26 mouse cellular contexts compared by ENCODE assay signal in genomic region chr2:79653809-79654164, GRCm38 (mm10). TPM values are rescaled to one million over a fixed set of nuclear protein-coding genes. Genes with fewer than 3 reads are reported as not detected.
DNase-seq lines count a peak whose midpoint lies in the region; ATAC-seq and TF ChIP-seq lines count a peak whose summit lies in the region.
"Had no signal": no experiment of that assay in that cellular context is flagged by ENCODE, and none has a peak within 500 bp of the region (broad histone marks: within the 10 kb centered on the region; RNA-seq: fewer than 3 reads in every experiment).

No protein-coding gene starts in this region.

- H3K9me3 ChIP-seq in intestine, embryonic 16.5 days (ENCODE audit: control insufficient read depth, low read length), result no peaks in the 10 kb centered on the region
- H3K9me3 ChIP-seq in intestine, embryonic 15.5 days, result no peaks in the 10 kb centered on the region
- no peaks in the 10 kb centered on the region for H3K9me3 ChIP-seq in liver, postnatal 0 days (ENCODE audit: low read length)
- H3K9me3 ChIP-seq in liver, embryonic 11.5 days (ENCODE audit: control insufficient read depth, low read length), result no peaks in the 10 kb centered on the region
- H3K9me3 ChIP-seq in hindbrain, embryonic 13.5 days, result no peaks in the 10 kb centered on the region
- H3K9me3 ChIP-seq: embryonic facial prominence, embryonic 12.5 days; heart, embryonic 12.5 days; midbrain, embryonic 15.5 days had no signal

- no peak for TF ChIP-seq CTCF in liver, postnatal 0 days (IDR thresholded peaks at IDR 0.05; ENCODE audit: low read depth)

- H3K9ac ChIP-seq in intestine, embryonic 16.5 days (ENCODE audit: low read depth, low read length), result no peak overlapping the region
- no peak overlapping the region for H3K9ac ChIP-seq in intestine, embryonic 15.5 days
- H3K9ac ChIP-seq in liver, postnatal 0 days (replicated peaks), result no peak overlapping the region
- H3K9ac ChIP-seq in liver, embryonic 11.5 days (ENCODE audit: low read depth, low read length), result no peak overlapping the region
- H3K9ac ChIP-seq in hindbrain, embryonic 13.5 days, result no peak overlapping the region
- H3K9ac ChIP-seq: embryonic facial prominence, embryonic 12.5 days; heart, embryonic 12.5 days; hindbrain, embryonic 14.5 days; midbrain, embryonic 15.5 days had no signal

- no peak for TF ChIP-seq EP300 in liver, postnatal 0 days (IDR thresholded peaks at IDR 0.05; ENCODE audit: low read depth)

- no peak overlapping the region for H3K4me2 ChIP-seq in intestine, embryonic 16.5 days (ENCODE audit: low read depth, low read length)
- no peak overlapping the region for H3K4me2 ChIP-seq in intestine, embryonic 15.5 days (replicated peaks)
- no peak overlapping the region for H3K4me2 ChIP-seq in liver, postnatal 0 days (ENCODE audit: low read depth, low read length)
- H3K4me2 ChIP-seq in liver, embryonic 11.5 days, result no peak overlapping the region
- no peak overlapping the region for H3K4me2 ChIP-seq in hindbrain, embryonic 13.5 days
- H3K4me2 ChIP-seq: embryonic facial prominence, embryonic 12.5 days; heart, embryonic 12.5 days; hindbrain, embryonic 14.5 days; midbrain, embryonic 15.5 days had no signal

- H3K36me3 ChIP-seq in intestine, embryonic 16.5 days (ENCODE audit: control insufficient read depth, insufficient read depth, low read length), result 0 out of 2 replicates have a peak, but pooled peaks cover 3% of the 10 kb centered on the region
- peaks cover 16% of the 10 kb centered on the region for H3K36me3 ChIP-seq in intestine, embryonic 15.5 days
- peaks cover 33% of the 10 kb centered on the region for H3K36me3 ChIP-seq in liver, postnatal 0 days (replicated peaks; ENCODE audit: insufficient read depth, low read length)
- H3K36me3 ChIP-seq in liver, embryonic 11.5 days (ENCODE audit: control insufficient read depth, insufficient read depth, low read length), result peaks cover 11% of the 10 kb centered on the region; the same call in 1 of the 2 replicates
- H3K36me3 ChIP-seq in hindbrain, embryonic 13.5 days, result peaks cover 26% of the 10 kb centered on the region
- H3K36me3 ChIP-seq: midbrain, embryonic 15.5 days had no signal

- no peaks in the 10 kb centered on the region for H3K27me3 ChIP-seq in intestine, embryonic 16.5 days (replicated peaks; ENCODE audit: control insufficient read depth, insufficient read depth, low read length)
- H3K27me3 ChIP-seq in intestine, embryonic 15.5 days (replicated peaks), result no peaks in the 10 kb centered on the region
- no peaks in the 10 kb centered on the region for H3K27me3 ChIP-seq in liver, postnatal 0 days (ENCODE audit: insufficient read depth, low read length)
- H3K27me3 ChIP-seq in liver, embryonic 11.5 days (replicated peaks; ENCODE audit: control insufficient read depth, insufficient read depth, low read length), result no peaks in the 10 kb centered on the region
- H3K27me3 ChIP-seq in hindbrain, embryonic 13.5 days, result no peaks in the 10 kb centered on the region
- H3K27me3 ChIP-seq: embryonic facial prominence, embryonic 12.5 days; heart, embryonic 12.5 days; midbrain, embryonic 15.5 days had no signal

- 60% methylated on average over 2 of the region's 2 CpGs for WGBS in intestine, embryonic 16.5 days
- 51% methylated on average over 2 of the region's 2 CpGs for WGBS in intestine, embryonic 15.5 days
- WGBS in liver, postnatal 0 days (ENCODE audit: insufficient replicate concordance), result 78% methylated on average over 2 of the region's 2 CpGs
- WGBS in liver, embryonic 11.5 days, result 87% methylated on average over 2 of the region's 2 CpGs
- WGBS in hindbrain, embryonic 13.5 days, result 90% methylated on average over 2 of the region's 2 CpGs

- DNase-seq in liver, postnatal 0 days, result no peak
- no peak for DNase-seq in liver, embryonic 11.5 days (ENCODE audit: low spot score)
- DNase-seq in Muller cell, postnatal 12 days (ENCODE audit: inconsistent ontology term), result peak; percentile 78
- DNase-seq in adrenal gland, postnatal 14 days, result no peak
- DNase-seq: adrenal gland, adult 2 months; B cell, adult 2 months; cerebellum, adult 9-11 months; gastrocnemius, postnatal 10 days; heart, postnatal 14 days; thymus, postnatal 25 days had no signal

- H3K4me3 ChIP-seq in intestine, embryonic 16.5 days (ENCODE audit: low read length), result no peak overlapping the region
- H3K4me3 ChIP-seq in intestine, embryonic 15.5 days (replicated peaks), result no peak overlapping the region
- H3K4me3 ChIP-seq in liver, postnatal 0 days (ENCODE audit: low read depth, low read length), result no peak overlapping the region
- H3K4me3 ChIP-seq in liver, embryonic 11.5 days (ENCODE audit: low read depth, low read length), result no peak overlapping the region
- no peak overlapping the region for H3K4me3 ChIP-seq in hindbrain, embryonic 13.5 days
- H3K4me3 ChIP-seq: embryonic facial prominence, embryonic 12.5 days; heart, embryonic 12.5 days; midbrain, embryonic 15.5 days had no signal

- ATAC-seq in intestine, embryonic 16.5 days, result peak; percentile 39; the same call in 1 of the 2 replicates
- no peak for ATAC-seq in intestine, embryonic 15.5 days
- peak; percentile 38 for ATAC-seq in liver, postnatal 0 days
- ATAC-seq in liver, embryonic 11.5 days (replicated peaks; ENCODE audit: low FRiP score), result no peak
- 0 out of 2 replicates have a peak, but pooled peaks have one; percentile 2 for ATAC-seq in monocyte, adult 5-6 weeks (replicated peaks; ENCODE audit: insufficient number of reproducible peaks, low FRiP score, low TSS enrichment, poor library complexity, severe bottlenecking)
- no peak for ATAC-seq in hindbrain, embryonic 13.5 days (ENCODE audit: low FRiP score)
- ATAC-seq: forebrain, embryonic 16.5 days; midbrain, embryonic 15.5 days had no signal

- H3K4me1 ChIP-seq in intestine, embryonic 16.5 days (ENCODE audit: control insufficient read depth, insufficient read depth, low read length), result peaks cover 4% of the 10 kb centered on the region
- H3K4me1 ChIP-seq in intestine, embryonic 15.5 days (replicated peaks), result 0 out of 2 replicates have a peak, but pooled peaks cover 2% of the 10 kb centered on the region
- peaks cover 6% of the 10 kb centered on the region for H3K4me1 ChIP-seq in liver, postnatal 0 days (ENCODE audit: insufficient read depth)
- no peaks in the 10 kb centered on the region for H3K4me1 ChIP-seq in liver, embryonic 11.5 days (replicated peaks; ENCODE audit: control insufficient read depth, insufficient read depth, low read length)
- no peaks in the 10 kb centered on the region for H3K4me1 ChIP-seq in hindbrain, embryonic 13.5 days (replicated peaks)
- H3K4me1 ChIP-seq: embryonic facial prominence, embryonic 12.5 days; heart, embryonic 12.5 days; midbrain, embryonic 15.5 days had no signal

- no peak overlapping the region for H3K27ac ChIP-seq in intestine, embryonic 16.5 days (ENCODE audit: low read length)
- H3K27ac ChIP-seq in intestine, embryonic 15.5 days, result no peak overlapping the region
- no peak overlapping the region for H3K27ac ChIP-seq in liver, postnatal 0 days (ENCODE audit: low read depth)
- H3K27ac ChIP-seq in liver, embryonic 11.5 days (ENCODE audit: low read depth, low read length), result no peak overlapping the region
- no peak overlapping the region for H3K27ac ChIP-seq in hindbrain, embryonic 13.5 days
- H3K27ac ChIP-seq: embryonic facial prominence, embryonic 12.5 days; hindbrain, embryonic 14.5 days; midbrain, embryonic 15.5 days had no signal

RNA-seq across cellular contexts. Expression of gene Itprid2, which starts 18.6 kb away (rescaled TPM):
- polyA plus RNA-seq in intestine, embryonic 16.5 days (2015; fragmentation: Nextera tagmentation; extraction: Ambion mirVana), result 15.5 and 17.6 TPM in 2 replicates
- 19.5 and 20.5 TPM in 2 replicates for polyA plus RNA-seq in intestine, embryonic 15.5 days (2015; fragmentation: Nextera tagmentation; extraction: Ambion mirVana)
- 3.5 and 3.7 TPM in 2 replicates for polyA plus RNA-seq in liver, postnatal 0 days (2015; fragmentation: Nextera tagmentation; extraction: Ambion mirVana)
- 7.1 and 7.6 TPM in 2 replicates for polyA plus RNA-seq in liver, embryonic 11.5 days (2014; fragmentation: Nextera tagmentation; extraction: Ambion mirVana)
- 45.5 to 56.9 TPM (median 56.0 TPM) in 3 replicates for total RNA-seq in monocyte, adult 5-6 weeks (2017)
- 4.1 and 4.5 TPM in 2 replicates for polyA plus RNA-seq in hindbrain, embryonic 13.5 days (2015; fragmentation: Nextera tagmentation; extraction: Ambion mirVana)
- total RNA-seq in adrenal gland, postnatal 14 days (2021), result 48.5 and 54.2 TPM in 2 replicates

RNA-seq across cellular contexts. Expression of gene Ppp1r1c, which starts 53.8 kb away (rescaled TPM):
- polyA plus RNA-seq in intestine, embryonic 16.5 days (2015; fragmentation: Nextera tagmentation; extraction: Ambion mirVana), result not detected in 2 replicates
- polyA plus RNA-seq in intestine, embryonic 15.5 days (2015; fragmentation: Nextera tagmentation; extraction: Ambion mirVana), result not detected in 2 replicates
- 0.11 TPM in 1 of 2 replicates, not detected in the other for polyA plus RNA-seq in liver, postnatal 0 days (2015; fragmentation: Nextera tagmentation; extraction: Ambion mirVana)
- 0.29 TPM in 1 of 2 replicates, not detected in the other for polyA plus RNA-seq in liver, embryonic 11.5 days (2014; fragmentation: Nextera tagmentation; extraction: Ambion mirVana)
- not detected in 3 replicates for total RNA-seq in monocyte, adult 5-6 weeks (2017)
- 12.5 and 22.0 TPM in 2 replicates for polyA plus RNA-seq in hindbrain, embryonic 13.5 days (2015; fragmentation: Nextera tagmentation; extraction: Ambion mirVana)
- total RNA-seq in adrenal gland, postnatal 14 days (2021), result not detected in 2 replicates
- total RNA-seq: adrenal gland, adult 2 months; gastrocnemius, postnatal 10 days; heart, postnatal 14 days; left cerebral cortex, postnatal 36 days; megakaryocyte progenitor cell, adult 5-6 weeks had no signal
- polyA plus RNA-seq: adrenal gland, adult 2 months; cortical plate, adult 2 months; forebrain, embryonic 16.5 days; intestine, embryonic 14.5 days; kidney, embryonic 16.5 days; large intestine, adult 2 months; liver, embryonic 16.5 days had no signal

Comparison
In these comparisons a context has a peak if more than half of its experiments do, and no peak if none do; other contexts are left out.
1. ATAC-seq: peak in intestine, embryonic 16.5 days (single experiment), liver, postnatal 0 days (single experiment) and monocyte, adult 5-6 weeks (single experiment); none in intestine, embryonic 15.5 days (single experiment), liver, embryonic 11.5 days (single experiment) and hindbrain, embryonic 13.5 days (single experiment).
2. RNA of gene Ppp1r1c, which starts 53.8 kb away (polyA plus RNA-seq): 12.5 to 22.0 TPM in hindbrain, embryonic 13.5 days; 0.29 TPM in liver, embryonic 11.5 days, not detected in intestine, embryonic 16.5 days, not detected in intestine, embryonic 15.5 days and 0.11 TPM in liver, postnatal 0 days; every median in the first group is over 10 times any median in the second.